Mouse (Mus musculus) cortical plate, adult 2 months (tissue): Measurements from ENCODE around the gene Ubac2.

Experiments used
- CTCF ChIP-seq: fragments of 200-500 bp; IDR thresholded peaks from 2 replicates; pipeline ENCODE4 v1.5.1; 2011; ENCODE audit warnings: mild to moderate bottlenecking, control low read depth, low read length; ENCODE audit not compliant: insufficient read depth; ENCODE audit errors: extremely low read depth
- POLR2A ChIP-seq: fragments of 200-500 bp; IDR thresholded peaks from 2 replicates; pipeline ENCODE4 v1.6.1; 2011; ENCODE audit warnings: mild to moderate bottlenecking, low read length, control low read depth; ENCODE audit not compliant: insufficient read depth; ENCODE audit errors: extremely low read depth

GRCm38 (mm10) chr14:121877640-121878039, 780 bp upstream of the Ubac2 start:
- TF ChIP-seq POLR2A (no peak), CTCF (no peak)
